Mouse (Mus musculus) heart, embryonic 16.5 days (tissue): ENCODE results near the gene Agbl4. TPM values are rescaled to one million over a fixed set of nuclear protein-coding genes. Genes with fewer than 3 reads are reported as not detected.

Experiments used
- ATAC-seq: fragments of 200-750 bp; cut with Nextera tagmentation; replicated peaks from 2 replicates; pipeline ENCODE4 v1.8.0; 2017; ENCODE audit warnings: moderate number of reproducible peaks; ENCODE audit not compliant: insufficient read depth, low FRiP score; ENCODE audit errors: extremely low read depth
- H3K27ac ChIP-seq: fragments of 300-500 bp; sonication (generic); 2 replicates; pipeline ENCODE4 v1.5.1; 2014; ENCODE audit warnings: mild to moderate bottlenecking, low read length, control low read depth, moderate library complexity
- H3K27me3 ChIP-seq: fragments of 300-500 bp; sonication (generic); 2 replicates; pipeline ENCODE4 v1.6.1; 2014; ENCODE audit warnings: low read length, mixed read lengths; ENCODE audit not compliant: control insufficient read depth, insufficient read depth
- H3K36me3 ChIP-seq: fragments of 300-500 bp; sonication (generic); 2 replicates; pipeline ENCODE4 v1.6.1; 2014; ENCODE audit not compliant: control insufficient read depth, insufficient read depth
- H3K4me1 ChIP-seq: fragments of 300-500 bp; sonication (generic); 2 replicates; pipeline ENCODE4 v1.6.1; 2014; ENCODE audit warnings: low read length, mixed read lengths; ENCODE audit not compliant: control insufficient read depth, insufficient read depth
- H3K4me2 ChIP-seq: fragments of 300-500 bp; sonication (generic); 2 replicates; pipeline ENCODE4 v1.6.1; 2014; ENCODE audit warnings: low read depth, mild to moderate bottlenecking, control low read depth, low read length
- H3K4me3 ChIP-seq: fragments of 300-500 bp; sonication (generic); 2 replicates; pipeline ENCODE4 v1.5.1; 2014; ENCODE audit warnings: mild to moderate bottlenecking, control low read depth, low read length
- H3K9ac ChIP-seq: fragments of 300-500 bp; sonication (generic); 2 replicates; pipeline ENCODE4 v1.6.1; 2014; ENCODE audit warnings: low read length, control low read depth
- H3K9me3 ChIP-seq: fragments of 300-500 bp; sonication (generic); replicated peaks from 2 replicates; pipeline ENCODE4 v1.6.1; 2016; ENCODE audit warnings: low read length; ENCODE audit not compliant: control insufficient read depth
- WGBS: fragments of 180-500 bp; shearing (Covaris S2); extraction: QIAGEN DNeasy Blood & Tissue Kit; methylation state at CpG from one replicate; pipeline ENCODE4 v1.1.7; 2014; 5-methylcytosine and 5-hydroxymethylcytosine counted together
- polyA plus RNA-seq: library from polyadenylated mRNA; unstranded; fragments of >200 nt; fragmentation: Nextera tagmentation; extraction: Ambion mirVana; gene quantifications from 2 replicates; pipeline ENCODE4 v1.2.1, GENCODE M21; 2015

Agbl4 gene
- polyA plus RNA-seq, 1 experiment from 2014 or later, result 0.97 TPM

GRCm38 (mm10) chr4:111449442-111450199, 1052.2 kb downstream of the Agbl4 start:
- Histone ChIP-seq H3K4me1 (peaks cover 11% of the 10 kb centered on the region), H3K36me3 (peaks cover 5% of the 10 kb centered on the region; the same call in 1 of the 2 replicates), H3K27me3 (no peaks in the 10 kb centered on the region), H3K27ac (no peak overlapping the region), H3K4me2 (no peak overlapping the region), H3K4me3 (no peak overlapping the region), H3K9me3 (no peaks in the 10 kb centered on the region), H3K9ac (no peak overlapping the region)
- 43% methylated on average over 7 of the region's 7 CpGs for WGBS
- no peak for ATAC-seq

- no peaks in the 10 kb centered on the region for H3K27me3 ChIP-seq
- 47% methylated on average over 7 of the region's 7 CpGs for WGBS
Measured at GRCm38 (mm10) chr4:111451283-111451918, 1053.9 kb downstream of the Agbl4 start.

GRCm38 (mm10) chr4:111452192-111452591, 1054.7 kb downstream of the Agbl4 start:
- H3K4me1 ChIP-seq, result peaks cover 11% of the 10 kb centered on the region
- H3K4me2 ChIP-seq, result no peak overlapping the region
- H3K27me3 ChIP-seq, result no peaks in the 10 kb centered on the region
- no peaks in the 10 kb centered on the region for H3K9me3 ChIP-seq
- no peak for ATAC-seq
- WGBS, result 86% methylated on average over 5 of the region's 5 CpGs
- H3K9ac ChIP-seq, result no peak overlapping the region
- no peak overlapping the region for H3K4me3 ChIP-seq
- no peak overlapping the region for H3K27ac ChIP-seq
- peaks cover 10% of the 10 kb centered on the region for H3K36me3 ChIP-seq

More at GRCm38 (mm10) chr4:111451283-111451918, 1053.9 kb downstream of the Agbl4 start:
- Histone ChIP-seq H3K4me1 (peaks cover 11% of the 10 kb centered on the region), H3K36me3 (peaks cover 10% of the 10 kb centered on the region), H3K9me3 (no peaks in the 10 kb centered on the region), H3K27ac (no peak overlapping the region), H3K4me3 (no peak overlapping the region), H3K9ac (no peak overlapping the region), H3K4me2 (no peak overlapping the region)
- ATAC-seq, result peak; percentile 61

- no peaks in the 10 kb centered on the region for H3K9me3 ChIP-seq
- no peak overlapping the region for H3K4me3 ChIP-seq
- ATAC-seq, result no peak
- no peaks in the 10 kb centered on the region for H3K27me3 ChIP-seq
- H3K27ac ChIP-seq, result no peak overlapping the region
- no peak overlapping the region for H3K4me2 ChIP-seq
- WGBS, result 74% methylated on average over 3 of the region's 3 CpGs
- no peak overlapping the region for H3K9ac ChIP-seq
- H3K36me3 ChIP-seq, result peaks cover 10% of the 10 kb centered on the region
- peaks cover 11% of the 10 kb centered on the region for H3K4me1 ChIP-seq
Measured at GRCm38 (mm10) chr4:111453275-111453674, 1055.8 kb downstream of the Agbl4 start.

GRCm38 (mm10) chr4:111455621-111456020, 1058.2 kb downstream of the Agbl4 start:
- no peak overlapping the region for H3K4me2 ChIP-seq
- no peaks in the 10 kb centered on the region for H3K27me3 ChIP-seq
- ATAC-seq, result no peak
- H3K27ac ChIP-seq, result no peak overlapping the region
- WGBS, result 80% methylated on average over 5 of the region's 5 CpGs
- H3K4me3 ChIP-seq, result no peak overlapping the region
- no peaks in the 10 kb centered on the region for H3K9me3 ChIP-seq
- peaks cover 11% of the 10 kb centered on the region for H3K4me1 ChIP-seq
- no peak overlapping the region for H3K9ac ChIP-seq
- H3K36me3 ChIP-seq, result peaks cover 10% of the 10 kb centered on the region

- Histone ChIP-seq H3K4me1 (no peaks in the 10 kb centered on the region), H3K4me2 (no peak overlapping the region), H3K4me3 (no peak overlapping the region), H3K27me3 (no peaks in the 10 kb centered on the region), H3K9ac (no peak overlapping the region), H3K9me3 (no peaks in the 10 kb centered on the region), H3K36me3 (peaks cover 10% of the 10 kb centered on the region), H3K27ac (no peak overlapping the region)
- no peak for ATAC-seq
- 71% methylated on average over 5 of the region's 5 CpGs for WGBS
Measured at GRCm38 (mm10) chr4:111457568-111457967, 1060.1 kb downstream of the Agbl4 start.

GRCm38 (mm10) chr4:111467293-111467773, 1069.9 kb downstream of the Agbl4 start:
- Histone ChIP-seq H3K27ac (no peak overlapping the region; the same call in 1 of the 2 replicates), H3K4me1 (no peaks in the 10 kb centered on the region), H3K27me3 (no peaks in the 10 kb centered on the region), H3K9ac (no peak overlapping the region), H3K4me2 (no peak overlapping the region), H3K4me3 (no peak overlapping the region), H3K36me3 (no peaks in the 10 kb centered on the region), H3K9me3 (no peaks in the 10 kb centered on the region)
- ATAC-seq, result no peak
- WGBS, result 66% methylated on average over 2 of the region's 2 CpGs

- Histone ChIP-seq H3K27me3 (no peaks in the 10 kb centered on the region), H3K4me2 (no peak overlapping the region), H3K4me3 (no peak overlapping the region), H3K27ac (no peak overlapping the region; the same call in 1 of the 2 replicates), H3K36me3 (no peaks in the 10 kb centered on the region), H3K4me1 (no peaks in the 10 kb centered on the region), H3K9me3 (no peaks in the 10 kb centered on the region), H3K9ac (no peak overlapping the region)
- WGBS, result 81% methylated on average over 4 of the region's 4 CpGs
- no peak for ATAC-seq
Measured at GRCm38 (mm10) chr4:111467796-111468195, 1070.3 kb downstream of the Agbl4 start.

GRCm38 (mm10) chr4:111469847-111470246, 1072.4 kb downstream of the Agbl4 start:
- no peak for ATAC-seq

More at GRCm38 (mm10) chr4:111469847-111470246, 1072.4 kb downstream of the Agbl4 start:
- Histone ChIP-seq H3K4me1 (no peaks in the 10 kb centered on the region), H3K9me3 (no peaks in the 10 kb centered on the region), H3K9ac (no peak overlapping the region), H3K27ac (no peak overlapping the region), H3K4me2 (no peak overlapping the region), H3K4me3 (no peak overlapping the region), H3K27me3 (no peaks in the 10 kb centered on the region), H3K36me3 (no peaks in the 10 kb centered on the region)
- WGBS, result 67% methylated on average over 2 of the region's 2 CpGs
